Mouse (Mus musculus) heart, adult 2 months (tissue): ENCODE measurements around the gene Gm26992. TPM values are rescaled to one million over a fixed set of nuclear protein-coding genes. Genes with fewer than 3 reads are reported as not detected.
"Not testable (repeated sequence)": the region's sequence is repeated elsewhere in the genome, so short reads cannot be mapped to it uniquely, and the experiment has no call there.

Source experiments
- DNase-seq, 2 experiments: peaks; one replicate each; pipeline ENCODE4 v3.0.0; 2021
- H3K27ac ChIP-seq: fragments of 200-600 bp; 2 replicates; pipeline ENCODE4 v1.8.1; 2022
- H3K27me3 ChIP-seq: fragments of 200-500 bp; 2 replicates; pipeline ENCODE4 v1.6.1; 2012; ENCODE audit warnings: mild to moderate bottlenecking, low read length, inconsistent platforms, mixed read lengths; ENCODE audit not compliant: control insufficient read depth, insufficient read depth
- H3K36me3 ChIP-seq: fragments of 200-500 bp; 2 replicates; pipeline ENCODE4 v1.6.1; 2012; ENCODE audit warnings: low read length, inconsistent platforms; ENCODE audit not compliant: control insufficient read depth, insufficient read depth
- H3K4me1 ChIP-seq: fragments of 200-500 bp; 2 replicates; pipeline ENCODE4 v1.6.1; 2011; ENCODE audit warnings: low read length; ENCODE audit not compliant: control insufficient read depth, insufficient read depth
- H3K4me3 ChIP-seq: fragments of 200-600 bp; 2 replicates; pipeline ENCODE4 v1.8.1; 2022
- H3K79me2 ChIP-seq: fragments of 200-500 bp; replicated peaks from 2 replicates; pipeline ENCODE4 v1.6.1; 2012; ENCODE audit warnings: mild to moderate bottlenecking, inconsistent platforms, low read length, moderate library complexity, mixed read lengths; ENCODE audit not compliant: control insufficient read depth, insufficient read depth
- H3K9ac ChIP-seq: fragments of 200-500 bp; 2 replicates; pipeline ENCODE4 v1.6.1; 2012; ENCODE audit warnings: low read depth, mild to moderate bottlenecking, control low read depth, inconsistent platforms, low read length, mixed read lengths
- CTCF ChIP-seq: fragments of 200-600 bp; IDR thresholded peaks from 2 replicates; pipeline ENCODE4 v1.8.1; 2022; ENCODE audit warnings: antibody characterized with exemption, mild to moderate bottlenecking, moderate library complexity
- EP300 ChIP-seq: fragments of 200-500 bp; IDR thresholded peaks from 2 replicates; pipeline ENCODE4 v1.6.1; 2011; ENCODE audit warnings: low read depth, low read length, control low read depth; ENCODE audit not compliant: insufficient read depth
- POLR2A ChIP-seq: fragments of 200-500 bp; IDR thresholded peaks from 2 replicates; pipeline ENCODE4 v1.6.1; 2011; ENCODE audit warnings: mild to moderate bottlenecking, low read depth, low read length, control low read depth; ENCODE audit not compliant: insufficient read depth
- WGBS: fragments of 180-500 bp; shearing (Covaris S2); methylation state at CpG from one replicate; pipeline ENCODE4 v1.1.7; 2018; 5-methylcytosine and 5-hydroxymethylcytosine counted together
- intact Hi-C: fragments of 180-260 bp; cut with DNase I; formaldehyde crosslinking; loops from one replicate; pipeline ENCODE4 v1.15.1; 2025
- polyA plus RNA-seq: library from polyadenylated mRNA; depleted of rRNA; stranded (reverse); fragments of >200 nt; gene quantifications from 2 replicates; pipeline ENCODE4 v1.2.3, GENCODE M21; 2012
- total RNA-seq, 2 experiments: library from RNA; stranded (reverse); gene quantifications; 2 replicates each; pipeline ENCODE4 v1.2.3; 2021

The Gm26992 gene
- total and polyA plus RNA-seq, 3 experiments, result not detected

GRCm38 (mm10) chrX:103447539-103448169 is 25.8 kb downstream of the Gm26992 start:
- TF ChIP-seq POLR2A (no peak), EP300 (no peak), CTCF (no peak)

GRCm38 (mm10) chrX:103448429-103448828 is 26.6 kb downstream of the Gm26992 start:
- DNase-seq, H3K27ac ChIP-seq, H3K9ac ChIP-seq, intact Hi-C loops, H3K36me3 ChIP-seq, H3K27me3 ChIP-seq, H3K4me1 ChIP-seq, H3K79me2 ChIP-seq: not testable (repeated sequence)
- 36% methylated on average over 10 of the region's 13 CpGs for WGBS
- H3K4me3 ChIP-seq, result peak overlapping the region; percentile 44

More at GRCm38 (mm10) chrX:103447539-103448169, 25.8 kb downstream of the Gm26992 start:
- no peaks in the 10 kb centered on the region for H3K36me3 ChIP-seq
- WGBS, result 9% methylated on average over 34 of the region's 34 CpGs
- no peaks in the 10 kb centered on the region for H3K79me2 ChIP-seq
- H3K4me3 ChIP-seq, result peak overlapping the region; percentile 44
- no peak overlapping the region for H3K9ac ChIP-seq
- peak in 1 of 2 experiments; percentile 30 for DNase-seq
- H3K27me3 ChIP-seq, result peaks cover 2% of the 10 kb centered on the region; the same call in 1 of the 2 replicates
- no peaks in the 10 kb centered on the region for H3K4me1 ChIP-seq
- H3K27ac ChIP-seq, result 0 out of 2 replicates have a peak overlapping the region, but pooled peaks have one; percentile 12
- intact Hi-C loops, result no loop called here

GRCm38 (mm10) chrX:103448943-103449722 is 27.3 kb downstream of the Gm26992 start:
- WGBS, result 62% methylated on average over 22 of the region's 27 CpGs
- intact Hi-C loops, H3K79me2 ChIP-seq: not testable (repeated sequence)

GRCm38 (mm10) chrX:103452815-103453214 is 31.0 kb downstream of the Gm26992 start:
- intact Hi-C loops, result no loop called here
- no peaks in the 10 kb centered on the region for H3K4me1 ChIP-seq
- H3K9ac ChIP-seq, result no peak overlapping the region
- TF ChIP-seq CTCF (no peak), POLR2A (no peak), EP300 (no peak)
- no peaks in the 10 kb centered on the region for H3K36me3 ChIP-seq
- no peak overlapping the region for H3K27ac ChIP-seq
- H3K4me3 ChIP-seq, result no peak overlapping the region
- no peaks in the 10 kb centered on the region for H3K79me2 ChIP-seq
- WGBS, result 76% methylated on average over 6 of the region's 6 CpGs
- DNase-seq, result no peak
- H3K27me3 ChIP-seq, result peaks cover 2% of the 10 kb centered on the region; the same call in 1 of the 2 replicates

More at GRCm38 (mm10) chrX:103448943-103449722, 27.3 kb downstream of the Gm26992 start:
- not testable (repeated sequence) for H3K27me3 ChIP-seq, H3K9ac ChIP-seq, H3K4me1 ChIP-seq, H3K36me3 ChIP-seq, DNase-seq, H3K27ac ChIP-seq, H3K4me3 ChIP-seq

- Histone ChIP-seq H3K4me3 (no peak overlapping the region), H3K79me2 (no peaks in the 10 kb centered on the region), H3K36me3 (no peaks in the 10 kb centered on the region), H3K4me1 (no peaks in the 10 kb centered on the region), H3K27me3 (no peaks in the 10 kb centered on the region), H3K27ac (no peak overlapping the region), H3K9ac (no peak overlapping the region)
- 71% methylated on average over 5 of the region's 5 CpGs for WGBS
- intact Hi-C loops, result no loop called here
- no peak for DNase-seq
- TF ChIP-seq EP300, result no peak
- TF ChIP-seq CTCF, result peak; percentile 56
Measured at GRCm38 (mm10) chrX:103460056-103460455, 38.2 kb downstream of the Gm26992 start.

GRCm38 (mm10) chrX:103468998-103469397 is 47.2 kb downstream of the Gm26992 start:
- no peaks in the 10 kb centered on the region for H3K4me1 ChIP-seq
- no peak overlapping the region for H3K27ac ChIP-seq
- intact Hi-C loops, result no loop called here
- no peaks in the 10 kb centered on the region for H3K27me3 ChIP-seq
- no peaks in the 10 kb centered on the region for H3K79me2 ChIP-seq
- no peak for DNase-seq
- H3K9ac ChIP-seq, result no peak overlapping the region
- TF ChIP-seq CTCF (peak; percentile 33), EP300 (no peak)
- H3K4me3 ChIP-seq, result no peak overlapping the region
- no peaks in the 10 kb centered on the region for H3K36me3 ChIP-seq
- 78% methylated on average over 2 of the region's 2 CpGs for WGBS
